15 mouse cellular contexts compared by ENCODE assay signal in the genomic region with DNA sequence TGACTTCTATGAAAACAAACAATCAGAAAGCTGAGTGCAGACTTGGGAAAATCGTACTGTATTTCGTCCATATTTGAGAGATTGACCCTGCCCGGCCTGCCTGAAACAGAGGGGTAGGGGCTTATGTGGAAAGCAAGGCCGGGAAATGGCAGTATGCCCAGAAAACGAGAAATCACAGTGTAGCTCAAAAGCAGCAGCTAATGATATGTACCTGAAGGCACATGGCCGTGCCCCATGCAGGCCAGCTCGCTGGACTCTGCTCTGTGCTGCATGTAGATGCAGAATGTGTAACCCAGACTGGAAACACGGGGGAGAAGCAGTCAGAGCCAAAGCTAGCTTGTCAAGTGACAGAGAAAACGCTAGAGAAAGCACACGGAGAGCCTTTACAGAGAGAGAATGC. TPM values are rescaled to one million over a fixed set of nuclear protein-coding genes. Genes with fewer than 3 reads are reported as not detected.
A peak's percentile ranks its signal among the peaks of the same experiment; 100 is the strongest.
DNase-seq lines count a peak whose midpoint lies in the region; ATAC-seq and TF ChIP-seq lines count a peak whose summit lies in the region.
"Had no signal": no experiment of that assay in that cellular context is flagged by ENCODE, and none has a peak within 500 bp of the region (broad histone marks: within the 10 kb centered on the region; RNA-seq: fewer than 3 reads in every experiment).

No protein-coding gene starts in this region.

- H3K27ac ChIP-seq in limb, embryonic 12.5 days: peak overlapping the region; percentile 29; the same call in 1 of the 2 replicates
- H3K27ac ChIP-seq in limb, embryonic 10.5 days: no peak overlapping the region
- peak overlapping the region; percentile 84 for H3K27ac ChIP-seq in intestine, postnatal 0 days (ENCODE audit: low read depth, low read length)
- H3K27ac ChIP-seq in liver, embryonic 15.5 days (replicated peaks): 0 out of 2 replicates have a peak overlapping the region, but pooled peaks have one; percentile 7

- peak; percentile 43 to 57 for DNase-seq in cerebellum, postnatal 10 days
- no peak for DNase-seq in limb, embryonic 10.5 days (ENCODE audit: low spot score)
- DNase-seq in gastrocnemius, postnatal 10 days: no peak
- no peak for DNase-seq in ovary, postnatal 36 days (ENCODE audit: low spot score)
- DNase-seq: adrenal gland, postnatal 25 days; cerebellum, postnatal 14 days; heart, postnatal 4 days; layer of hippocampus, adult 9-11 months; thymus, postnatal 14 days had no signal

- no peak for ATAC-seq in cerebellum, adult (ENCODE audit: insufficient number of reproducible peaks, low FRiP score, low TSS enrichment)
- no peak for ATAC-seq in limb, embryonic 12.5 days (ENCODE audit: insufficient number of reproducible peaks, insufficient read depth, low FRiP score, low TSS enrichment, low read depth)
- no peak for ATAC-seq in intestine, postnatal 0 days
- ATAC-seq in liver, embryonic 15.5 days (ENCODE audit: insufficient read depth): peak; percentile 68

- TF ChIP-seq CTCF in intestine, postnatal 0 days (IDR thresholded peaks at IDR 0.05; ENCODE audit: low read depth): no peak

- no peaks in the 10 kb centered on the region for H3K27me3 ChIP-seq in limb, embryonic 12.5 days
- H3K27me3 ChIP-seq in limb, embryonic 10.5 days (ENCODE audit: low read depth, poor library complexity, severe bottlenecking): no peaks in the 10 kb centered on the region
- no peaks in the 10 kb centered on the region for H3K27me3 ChIP-seq in intestine, postnatal 0 days (replicated peaks; ENCODE audit: control insufficient read depth, insufficient read depth, low read length)
- no peaks in the 10 kb centered on the region for H3K27me3 ChIP-seq in liver, embryonic 15.5 days
- H3K27me3 ChIP-seq: heart, embryonic 12.5 days had no signal

- peaks cover 10% of the 10 kb centered on the region; the same call in 1 of the 2 replicates for H3K36me3 ChIP-seq in limb, embryonic 12.5 days
- peaks cover 23% of the 10 kb centered on the region for H3K36me3 ChIP-seq in limb, embryonic 10.5 days
- H3K36me3 ChIP-seq in intestine, postnatal 0 days (ENCODE audit: control insufficient read depth, insufficient read depth): no peaks in the 10 kb centered on the region
- H3K36me3 ChIP-seq in liver, embryonic 15.5 days (replicated peaks): no peaks in the 10 kb centered on the region

- 86% methylated on average over 10 of the region's 10 CpGs for WGBS in limb, embryonic 12.5 days
- 89% methylated on average over 10 of the region's 10 CpGs for WGBS in limb, embryonic 10.5 days
- 54% methylated on average over 10 of the region's 10 CpGs for WGBS in intestine, postnatal 0 days
- WGBS in liver, embryonic 15.5 days (ENCODE audit: insufficient replicate concordance): 60% methylated on average over 10 of the region's 10 CpGs

- H3K4me2 ChIP-seq in limb, embryonic 12.5 days: no peak overlapping the region
- H3K4me2 ChIP-seq in intestine, postnatal 0 days (replicated peaks; ENCODE audit: low read depth): no peak overlapping the region
- H3K4me2 ChIP-seq in liver, embryonic 15.5 days: no peak overlapping the region
- H3K4me2 ChIP-seq: heart, embryonic 12.5 days had no signal

- no peaks in the 10 kb centered on the region for H3K4me1 ChIP-seq in limb, embryonic 12.5 days (replicated peaks)
- 0 out of 2 replicates have a peak, but pooled peaks cover 6% of the 10 kb centered on the region for H3K4me1 ChIP-seq in limb, embryonic 10.5 days
- H3K4me1 ChIP-seq in intestine, postnatal 0 days (replicated peaks; ENCODE audit: control insufficient read depth, insufficient read depth, low read length): 0 out of 2 replicates have a peak, but pooled peaks cover 8% of the 10 kb centered on the region
- H3K4me1 ChIP-seq in liver, embryonic 15.5 days (replicated peaks): peaks cover 28% of the 10 kb centered on the region

- H3K4me3 ChIP-seq in limb, embryonic 12.5 days (replicated peaks): no peak overlapping the region
- H3K4me3 ChIP-seq in limb, embryonic 10.5 days: no peak overlapping the region
- H3K4me3 ChIP-seq in intestine, postnatal 0 days (ENCODE audit: low read depth, low read length): no peak overlapping the region
- no peak overlapping the region for H3K4me3 ChIP-seq in liver, embryonic 15.5 days (replicated peaks)
- H3K4me3 ChIP-seq: erythroblast, embryonic 14.5 days; heart, embryonic 12.5 days had no signal

- no peaks in the 10 kb centered on the region for H3K9me3 ChIP-seq in limb, embryonic 12.5 days
- H3K9me3 ChIP-seq in limb, embryonic 10.5 days (replicated peaks): no peaks in the 10 kb centered on the region
- H3K9me3 ChIP-seq in intestine, postnatal 0 days (ENCODE audit: control insufficient read depth): no peaks in the 10 kb centered on the region
- H3K9me3 ChIP-seq in liver, embryonic 15.5 days (replicated peaks): no peaks in the 10 kb centered on the region
- H3K9me3 ChIP-seq: heart, embryonic 12.5 days had no signal

- H3K9ac ChIP-seq in limb, embryonic 12.5 days (replicated peaks): no peak overlapping the region
- no peak overlapping the region for H3K9ac ChIP-seq in intestine, postnatal 0 days (ENCODE audit: low read depth, low read length)
- H3K9ac ChIP-seq in liver, embryonic 15.5 days: no peak overlapping the region
- H3K9ac ChIP-seq: heart, embryonic 12.5 days had no signal

RNA-seq across cellular contexts. Expression of a gene that starts 12.6 kb away (rescaled TPM):
- polyA plus RNA-seq in limb, embryonic 12.5 days (2016; fragmentation: Nextera tagmentation; extraction: Ambion mirVana): 8.9 and 12.1 TPM in 2 replicates
- polyA plus RNA-seq in limb, embryonic 10.5 days (2016; fragmentation: Nextera tagmentation; extraction: Ambion mirVana): 6.8 and 7.2 TPM in 2 replicates
- 15.6 and 15.7 TPM in 2 replicates for polyA plus RNA-seq in intestine, postnatal 0 days (2015; fragmentation: Nextera tagmentation; extraction: Ambion mirVana)
- 2.0 and 2.2 TPM in 2 replicates for polyA plus RNA-seq in liver, embryonic 15.5 days (2015; fragmentation: Nextera tagmentation; extraction: Ambion mirVana)
- total RNA-seq in gastrocnemius, postnatal 10 days (2021): 10 to 100 TPM; 40.9 to 48.9 TPM

RNA-seq across cellular contexts. Expression of a gene that starts 57.8 kb away (rescaled TPM):
- 58.0 and 58.1 TPM in 2 replicates for polyA plus RNA-seq in limb, embryonic 12.5 days (2016; fragmentation: Nextera tagmentation; extraction: Ambion mirVana)
- 33.7 and 42.7 TPM in 2 replicates for polyA plus RNA-seq in limb, embryonic 10.5 days (2016; fragmentation: Nextera tagmentation; extraction: Ambion mirVana)
- 11.6 and 13.1 TPM in 2 replicates for polyA plus RNA-seq in intestine, postnatal 0 days (2015; fragmentation: Nextera tagmentation; extraction: Ambion mirVana)
- polyA plus RNA-seq in liver, embryonic 15.5 days (2015; fragmentation: Nextera tagmentation; extraction: Ambion mirVana): 9.0 and 10.1 TPM in 2 replicates
- 10 to 100 TPM; 26.4 to 28.0 TPM for total RNA-seq in gastrocnemius, postnatal 10 days (2021)

Comparison
In these comparisons a context has a peak if more than half of its experiments do, and no peak if none do; other contexts are left out.
1. DNase-seq: peak in cerebellum, postnatal 10 days (2 of 2); none in limb, embryonic 10.5 days (single experiment), gastrocnemius, postnatal 10 days (single experiment) and ovary, postnatal 36 days (single experiment).